Mouse (Mus musculus) frontal cortex, postnatal 14 days (tissue): ENCODE results near the gene Lekr1.

Source experiments
- DNase-seq, 2 experiments: peaks; one replicate each; pipeline ENCODE4 v3.0.0; 2022; ENCODE audit warnings: low spot score in 2 of 2

Gene Lekr1

GRCm38 (mm10) chr3:65871609-65872272, 205.7 kb downstream of the Lekr1 start:
- DNase-seq, result no peak

GRCm38 (mm10) chr3:65873093-65873830, 207.2 kb downstream of the Lekr1 start:
- no peak for DNase-seq
